Mouse (Mus musculus) embryo, embryonic 11 days (tissue): ENCODE results near the gene Zc3h15.
A peak's percentile ranks its signal among the peaks of the same experiment; 100 is the strongest.
"Not testable (repeated sequence)": the region's sequence is repeated elsewhere in the genome, so short reads cannot be mapped to it uniquely, and the experiment has no call there.

ENCODE experiments used
- DNase-seq: peaks from one replicate; pipeline ENCODE4 v3.0.0-alpha.2; 2015

Zc3h15 gene

GRCm38 (mm10) chr2:83644276-83645252 is at the start of gene Zc3h15:
TSS of gene Zc3h15 (plus strand) at chr2:83644435.
- peak; percentile 99 for DNase-seq

GRCm38 (mm10) chr2:83620558-83621367 is 23.5 kb upstream of the Zc3h15 start:
- no peak for DNase-seq

GRCm38 (mm10) chr2:83621511-83621910 is 22.7 kb upstream of the Zc3h15 start:
- DNase-seq: no peak

GRCm38 (mm10) chr2:83622792-83623191 is 21.4 kb upstream of the Zc3h15 start:
- no peak for DNase-seq

GRCm38 (mm10) chr2:83624045-83624444 is 20.2 kb upstream of the Zc3h15 start:
- DNase-seq: no peak

GRCm38 (mm10) chr2:83625226-83626108 is 18.8 kb upstream of the Zc3h15 start:
- DNase-seq: peak; percentile 73

- no peak for DNase-seq
Measured at GRCm38 (mm10) chr2:83626881-83627280, 17.4 kb upstream of the Zc3h15 start.

GRCm38 (mm10) chr2:83627495-83627894 is 16.7 kb upstream of the Zc3h15 start:
- no peak for DNase-seq

GRCm38 (mm10) chr2:83627932-83628331 is 16.3 kb upstream of the Zc3h15 start:
- no peak for DNase-seq

- DNase-seq: no peak
Measured at GRCm38 (mm10) chr2:83641993-83642392, 2.2 kb upstream of the Zc3h15 start.

- DNase-seq: no peak
Measured at GRCm38 (mm10) chr2:83648916-83649315, 4.7 kb downstream of the Zc3h15 start.

GRCm38 (mm10) chr2:83652606-83653005 is 8.4 kb downstream of the Zc3h15 start:
- no peak for DNase-seq

- DNase-seq: no peak
Measured at GRCm38 (mm10) chr2:83659279-83659678, 15.0 kb downstream of the Zc3h15 start.

GRCm38 (mm10) chr2:83660114-83660513 is 15.9 kb downstream of the Zc3h15 start:
- no peak for DNase-seq

GRCm38 (mm10) chr2:83661351-83661750 is 17.1 kb downstream of the Zc3h15 start:
- no peak for DNase-seq

GRCm38 (mm10) chr2:83665051-83665450 is 20.8 kb downstream of the Zc3h15 start:
- DNase-seq: not testable (repeated sequence)

GRCm38 (mm10) chr2:83667430-83667829 is 23.2 kb downstream of the Zc3h15 start:
- DNase-seq: no peak

- no peak for DNase-seq
Measured at GRCm38 (mm10) chr2:83668052-83668451, 23.8 kb downstream of the Zc3h15 start.

- no peak for DNase-seq
Measured at GRCm38 (mm10) chr2:83669988-83670387, 25.8 kb downstream of the Zc3h15 start.

- no peak for DNase-seq
Measured at GRCm38 (mm10) chr2:83671843-83672242, 27.6 kb downstream of the Zc3h15 start.

- DNase-seq: no peak
Measured at GRCm38 (mm10) chr2:83673067-83673466, 28.8 kb downstream of the Zc3h15 start.

GRCm38 (mm10) chr2:83673843-83674242 is 29.6 kb downstream of the Zc3h15 start:
- no peak for DNase-seq

GRCm38 (mm10) chr2:83674421-83674820 is 30.2 kb downstream of the Zc3h15 start:
- no peak for DNase-seq
